Mouse (Mus musculus): Measurements from ENCODE around the gene Crybg3.

DNA sequence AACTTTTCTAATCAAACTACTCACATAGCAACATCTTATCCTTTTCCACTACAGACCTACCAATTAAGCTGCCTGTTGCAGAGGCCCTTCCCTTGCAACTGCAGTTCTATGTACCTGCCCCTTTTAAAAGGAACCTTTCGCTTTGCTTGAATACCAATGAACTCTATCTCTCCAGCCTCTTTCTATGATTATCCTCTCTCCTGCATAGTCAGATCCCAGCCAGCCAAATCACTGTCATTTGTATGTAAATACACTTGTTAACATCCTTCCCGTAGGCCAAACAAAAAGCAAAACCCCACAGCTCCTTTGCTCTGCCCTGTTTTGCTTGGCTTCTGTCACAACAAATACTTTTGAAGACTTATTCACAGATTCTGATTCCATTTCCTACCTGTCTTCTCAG is 43.0 kb upstream of the Crybg3 start:
- no peak for TF ChIP-seq CTCF (IDR thresholded peaks at IDR 0.05; ENCODE audit: low read depth)
- TF ChIP-seq EP300 (optimal IDR thresholded peaks at IDR 0.05): no peak
